Mouse (Mus musculus): Measurements from ENCODE around the gene C330021F23Rik. TPM values are rescaled to one million over a fixed set of nuclear protein-coding genes. Genes with fewer than 3 reads are reported as not detected.

The C330021F23Rik gene
- polyA plus RNA-seq, 1 experiment from 2014 or later, result 5.4 TPM

DNA sequence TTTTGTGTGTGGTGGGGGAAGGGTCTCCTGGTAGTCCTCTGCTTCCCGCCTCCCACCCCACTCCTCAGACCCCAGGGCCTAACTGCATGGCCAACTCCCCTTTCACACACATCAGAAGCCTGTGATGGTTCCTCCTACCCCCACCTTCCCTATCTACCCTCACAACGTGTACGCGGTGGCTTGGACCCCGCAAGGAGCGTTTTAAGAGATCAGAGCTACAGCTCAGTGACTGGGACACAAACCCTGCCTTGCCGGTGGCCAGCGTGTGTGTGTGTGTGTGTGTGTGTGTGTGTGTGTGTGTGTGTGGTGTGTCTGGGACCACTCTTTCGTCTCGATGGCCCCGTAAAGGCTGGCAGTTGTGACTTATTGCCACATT is 20.5 kb downstream of the C330021F23Rik start:
- Histone ChIP-seq H3K9ac (peak overlapping the region; percentile 71), H3K27me3 (peaks cover 20% of the 10 kb centered on the region), H3K9me3 (replicated peaks) (no peaks in the 10 kb centered on the region), H3K4me3 (peak overlapping the region; percentile 68), H3K36me3 (no peaks in the 10 kb centered on the region), H3K4me1 (replicated peaks) (peaks cover 11% of the 10 kb centered on the region), H3K27ac (no peak overlapping the region), H3K4me2 (peak overlapping the region; percentile 100)
- ATAC-seq (replicated peaks; ENCODE audit: insufficient number of reproducible peaks, insufficient read depth, low FRiP score, low read depth), result peak; percentile 34
- WGBS, result 12% methylated on average over 11 of the region's 11 CpGs

DNA sequence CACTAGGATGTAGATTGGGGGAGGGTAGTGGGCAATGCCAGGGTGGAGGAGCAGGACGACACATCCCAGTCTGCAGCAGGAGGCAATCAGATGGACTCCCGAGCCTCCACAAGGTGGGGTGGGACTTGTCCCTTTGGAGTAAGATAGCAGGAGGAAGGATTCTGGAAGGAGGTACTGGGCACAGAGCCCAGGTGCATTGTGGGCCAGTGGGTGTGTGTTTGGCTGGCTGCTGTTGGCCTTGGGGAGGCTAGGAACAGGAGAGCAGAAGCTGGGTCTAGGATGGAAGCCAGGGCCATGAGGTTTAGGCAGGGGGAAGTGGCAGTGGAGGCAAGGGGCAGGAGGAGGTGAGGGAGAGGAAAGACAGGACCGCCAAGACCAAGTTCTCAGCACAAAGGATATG is 25.7 kb downstream of the C330021F23Rik start:
- WGBS, result 52% methylated on average over 3 of the region's 3 CpGs

DNA sequence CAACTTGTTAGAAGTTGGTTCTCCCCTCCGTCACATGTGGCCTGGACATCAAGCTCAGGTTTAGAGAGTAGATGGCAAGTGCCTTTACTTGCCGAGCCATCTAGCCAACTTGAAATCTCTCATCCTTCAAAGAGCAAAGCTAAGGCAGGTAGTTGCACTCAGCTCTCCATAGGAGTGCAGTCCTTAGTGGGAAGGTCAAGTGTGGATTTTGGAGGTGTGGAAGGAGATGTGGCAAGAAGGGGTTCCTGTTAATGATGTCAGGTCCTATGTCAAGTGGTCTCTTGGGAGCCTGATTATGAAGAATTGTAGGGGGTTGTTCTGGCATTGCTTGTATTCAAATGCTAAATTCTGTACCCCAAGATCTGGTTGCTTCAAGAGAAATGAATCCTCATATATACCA is 26.7 kb downstream of the C330021F23Rik start:
- H3K4me3 ChIP-seq, result no peak overlapping the region
- no peaks in the 10 kb centered on the region for H3K36me3 ChIP-seq
- H3K9me3 ChIP-seq (replicated peaks), result no peaks in the 10 kb centered on the region
- 0 out of 2 replicates have a peak, but pooled peaks cover 4% of the 10 kb centered on the region for H3K4me1 ChIP-seq (replicated peaks)
- H3K9ac ChIP-seq, result no peak overlapping the region
- no peak overlapping the region for H3K4me2 ChIP-seq
- no peak overlapping the region for H3K27ac ChIP-seq
- ATAC-seq (replicated peaks; ENCODE audit: insufficient number of reproducible peaks, insufficient read depth, low FRiP score, low read depth), result no peak
- H3K27me3 ChIP-seq, result no peaks in the 10 kb centered on the region
- WGBS, result 85% methylated on average over 2 of the region's 2 CpGs

More for the DNA sequence above, 25.7 kb downstream of the C330021F23Rik start:
- ATAC-seq (replicated peaks; ENCODE audit: insufficient number of reproducible peaks, insufficient read depth, low FRiP score, low read depth), result no peak
- no peak overlapping the region for H3K4me2 ChIP-seq
- no peaks in the 10 kb centered on the region for H3K27me3 ChIP-seq
- 0 out of 2 replicates have a peak, but pooled peaks cover 4% of the 10 kb centered on the region for H3K4me1 ChIP-seq (replicated peaks)
- H3K4me3 ChIP-seq, result no peak overlapping the region
- no peaks in the 10 kb centered on the region for H3K9me3 ChIP-seq (replicated peaks)
- no peaks in the 10 kb centered on the region for H3K36me3 ChIP-seq
- H3K9ac ChIP-seq, result no peak overlapping the region
- H3K27ac ChIP-seq, result no peak overlapping the region

DNA sequence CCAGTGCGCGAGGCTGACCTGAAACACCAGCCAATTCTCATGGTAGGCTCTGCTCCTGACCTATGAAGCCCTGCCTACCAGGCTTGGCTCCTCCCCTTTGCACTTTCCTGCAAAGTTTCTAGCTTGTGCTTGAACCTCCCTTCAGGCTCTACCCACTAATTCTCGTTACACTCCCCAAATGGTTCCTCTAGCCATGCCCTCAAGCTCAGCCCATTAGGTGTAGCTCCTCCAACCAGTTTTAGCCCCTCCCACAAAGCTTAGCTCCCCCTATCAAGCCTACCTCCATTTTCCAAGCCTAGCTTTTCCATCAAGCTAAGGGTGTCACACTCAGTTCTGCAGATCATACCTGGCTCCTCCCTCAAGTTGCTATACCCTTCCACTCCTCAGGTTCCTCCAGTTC is 30.3 kb downstream of the C330021F23Rik start:
- Histone ChIP-seq H3K9me3 (replicated peaks) (no peaks in the 10 kb centered on the region), H3K4me2 (no peak overlapping the region), H3K4me3 (no peak overlapping the region), H3K27ac (no peak overlapping the region), H3K36me3 (no peaks in the 10 kb centered on the region), H3K27me3 (no peaks in the 10 kb centered on the region), H3K4me1 (replicated peaks) (peaks cover 7% of the 10 kb centered on the region; the same call in 1 of the 2 replicates), H3K9ac (no peak overlapping the region)
- ATAC-seq (replicated peaks; ENCODE audit: insufficient number of reproducible peaks, insufficient read depth, low FRiP score, low read depth), result no peak
- WGBS, result 62% methylated on average over 3 of the region's 3 CpGs

DNA sequence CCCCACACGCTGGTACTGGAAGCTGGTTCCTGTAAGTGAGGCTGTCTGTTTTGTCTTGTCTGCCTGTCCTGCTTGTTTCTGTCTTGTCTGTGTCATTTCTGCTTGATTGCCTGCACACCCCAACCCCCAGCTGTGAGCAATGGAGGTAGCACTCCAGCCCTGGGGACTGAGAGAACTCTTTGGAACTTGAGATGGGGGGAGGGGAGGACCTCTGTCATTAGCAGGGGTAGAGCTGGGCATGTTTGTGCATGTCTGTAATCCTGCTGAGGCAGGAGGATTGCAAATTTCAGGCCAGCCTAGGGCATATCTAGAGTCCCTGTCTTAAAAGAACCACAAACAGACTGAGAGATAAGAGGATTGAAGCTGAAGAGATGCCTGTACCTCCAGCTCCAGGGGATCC is 31.4 kb downstream of the C330021F23Rik start:
- WGBS, result 69% methylated on average over 1 of the region's 1 CpGs
- Histone ChIP-seq H3K9me3 (replicated peaks) (no peaks in the 10 kb centered on the region), H3K9ac (no peak overlapping the region), H3K27me3 (no peaks in the 10 kb centered on the region), H3K36me3 (no peaks in the 10 kb centered on the region), H3K27ac (no peak overlapping the region), H3K4me2 (no peak overlapping the region), H3K4me3 (no peak overlapping the region), H3K4me1 (replicated peaks) (peaks cover 4% of the 10 kb centered on the region; the same call in 1 of the 2 replicates)
- no peak for ATAC-seq (replicated peaks; ENCODE audit: insufficient number of reproducible peaks, insufficient read depth, low FRiP score, low read depth)

DNA sequence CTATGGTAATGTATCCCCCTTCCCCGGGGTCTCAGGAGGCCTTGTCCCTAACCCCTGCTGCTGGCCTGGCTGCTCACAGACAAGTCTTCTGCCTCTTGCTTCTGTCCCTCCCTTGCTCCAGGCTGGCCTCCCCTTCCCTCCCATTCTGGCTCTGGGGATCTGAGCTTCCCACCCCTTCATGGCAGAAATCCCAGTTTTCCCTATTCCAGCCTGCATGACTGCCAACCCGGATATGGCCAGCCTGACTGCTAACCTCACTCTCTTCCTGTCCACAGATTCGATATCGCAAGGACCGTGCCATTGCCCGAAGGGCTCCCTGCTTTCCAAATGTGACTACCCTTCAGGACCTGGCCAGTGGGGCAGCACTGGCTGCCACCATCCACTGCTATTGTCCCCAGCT is 32.6 kb downstream of the C330021F23Rik start:
- H3K27ac ChIP-seq, result no peak overlapping the region
- H3K36me3 ChIP-seq, result no peaks in the 10 kb centered on the region
- ATAC-seq (replicated peaks; ENCODE audit: insufficient number of reproducible peaks, insufficient read depth, low FRiP score, low read depth), result no peak
- no peaks in the 10 kb centered on the region for H3K27me3 ChIP-seq
- no peaks in the 10 kb centered on the region for H3K9me3 ChIP-seq (replicated peaks)
- no peak overlapping the region for H3K4me3 ChIP-seq
- H3K4me1 ChIP-seq (replicated peaks), result peaks cover 4% of the 10 kb centered on the region; the same call in 1 of the 2 replicates
- no peak overlapping the region for H3K4me2 ChIP-seq
- 64% methylated on average over 6 of the region's 6 CpGs for WGBS
- H3K9ac ChIP-seq, result no peak overlapping the region

DNA sequence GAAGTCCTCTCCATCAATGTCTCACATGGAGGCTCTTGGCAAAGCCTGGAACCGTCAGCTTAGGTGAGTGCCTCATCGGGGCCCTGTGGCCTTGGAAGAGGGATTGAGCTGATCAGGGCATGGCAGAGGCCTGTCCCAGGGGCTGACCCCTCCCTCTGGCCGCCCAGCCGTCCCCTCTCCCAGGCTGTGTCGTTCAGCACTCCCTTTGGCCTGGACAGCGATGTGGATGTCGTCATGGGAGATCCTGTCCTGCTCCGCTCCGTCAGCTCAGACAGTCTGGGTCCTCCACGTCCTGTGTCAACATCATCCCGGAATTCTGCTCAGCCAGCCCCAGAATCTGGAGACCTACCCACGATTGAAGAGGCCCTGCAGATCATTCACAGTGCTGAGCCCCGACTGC is 35.6 kb downstream of the C330021F23Rik start:
- Histone ChIP-seq H3K4me1 (replicated peaks) (peaks cover 14% of the 10 kb centered on the region), H3K4me3 (no peak overlapping the region), H3K9ac (no peak overlapping the region), H3K36me3 (no peaks in the 10 kb centered on the region), H3K9me3 (replicated peaks) (no peaks in the 10 kb centered on the region), H3K4me2 (no peak overlapping the region), H3K27ac (no peak overlapping the region), H3K27me3 (no peaks in the 10 kb centered on the region)
- 66% methylated on average over 13 of the region's 13 CpGs for WGBS
- ATAC-seq (replicated peaks; ENCODE audit: insufficient number of reproducible peaks, insufficient read depth, low FRiP score, low read depth), result no peak

DNA sequence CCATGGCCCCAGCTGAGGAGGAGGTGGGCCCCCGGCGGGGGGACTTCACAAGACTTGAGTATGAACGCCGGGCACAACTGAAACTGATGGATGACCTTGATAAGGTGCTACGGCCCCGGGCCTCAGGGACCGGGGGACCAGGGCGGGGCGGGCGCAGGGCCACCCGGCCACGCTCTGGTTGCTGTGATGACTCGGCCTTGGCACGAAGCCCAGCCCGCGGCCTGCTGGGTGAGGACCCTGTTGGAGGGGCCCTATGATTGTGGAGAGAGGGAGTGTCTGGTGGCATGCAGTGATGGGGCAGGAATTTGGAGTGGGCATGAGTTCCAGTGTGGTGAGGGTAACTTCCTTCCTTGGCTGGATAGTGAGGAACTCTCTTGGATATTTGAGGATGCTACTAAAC is 38.8 kb downstream of the C330021F23Rik start:
- WGBS, result 39% methylated on average over 16 of the region's 16 CpGs
- H3K9me3 ChIP-seq (replicated peaks), result no peaks in the 10 kb centered on the region
- H3K4me3 ChIP-seq, result no peak overlapping the region
- ATAC-seq (replicated peaks; ENCODE audit: insufficient number of reproducible peaks, insufficient read depth, low FRiP score, low read depth), result 0 out of 2 replicates have a peak, but pooled peaks have one; percentile 39
- H3K4me2 ChIP-seq, result peak overlapping the region; percentile 41
- H3K27me3 ChIP-seq, result no peaks in the 10 kb centered on the region
- peaks cover 22% of the 10 kb centered on the region for H3K4me1 ChIP-seq (replicated peaks)
- peak overlapping the region; percentile 27; the same call in 1 of the 2 replicates for H3K27ac ChIP-seq
- no peak overlapping the region for H3K9ac ChIP-seq
- H3K36me3 ChIP-seq, result peaks cover 23% of the 10 kb centered on the region

DNA sequence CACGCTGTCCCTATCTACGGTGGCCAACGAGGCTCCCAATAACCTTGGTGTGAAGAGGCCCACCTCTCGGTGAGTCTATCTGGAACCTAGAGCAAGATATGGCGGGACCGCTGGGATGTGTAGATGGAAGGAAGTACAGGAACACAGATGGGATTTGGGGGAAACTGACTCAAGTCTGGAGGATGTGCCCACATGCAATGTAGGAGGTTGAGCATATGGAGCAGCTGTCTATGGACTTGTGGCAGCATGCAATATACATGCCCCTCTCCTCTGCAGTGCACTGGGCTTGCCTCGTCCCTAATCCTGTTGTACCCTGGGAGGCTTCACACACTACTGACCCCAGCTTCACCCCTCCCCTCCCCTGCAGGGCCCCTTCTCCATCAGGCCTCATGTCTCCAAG is 40.0 kb downstream of the C330021F23Rik start:
- H3K4me2 ChIP-seq, result no peak overlapping the region
- no peak overlapping the region for H3K27ac ChIP-seq
- no peaks in the 10 kb centered on the region for H3K9me3 ChIP-seq (replicated peaks)
- ATAC-seq (replicated peaks; ENCODE audit: insufficient number of reproducible peaks, insufficient read depth, low FRiP score, low read depth), result no peak
- H3K36me3 ChIP-seq, result peaks cover 34% of the 10 kb centered on the region
- H3K27me3 ChIP-seq, result no peaks in the 10 kb centered on the region
- H3K4me3 ChIP-seq, result no peak overlapping the region
- peaks cover 22% of the 10 kb centered on the region for H3K4me1 ChIP-seq (replicated peaks)
- no peak overlapping the region for H3K9ac ChIP-seq
- 82% methylated on average over 7 of the region's 7 CpGs for WGBS

DNA sequence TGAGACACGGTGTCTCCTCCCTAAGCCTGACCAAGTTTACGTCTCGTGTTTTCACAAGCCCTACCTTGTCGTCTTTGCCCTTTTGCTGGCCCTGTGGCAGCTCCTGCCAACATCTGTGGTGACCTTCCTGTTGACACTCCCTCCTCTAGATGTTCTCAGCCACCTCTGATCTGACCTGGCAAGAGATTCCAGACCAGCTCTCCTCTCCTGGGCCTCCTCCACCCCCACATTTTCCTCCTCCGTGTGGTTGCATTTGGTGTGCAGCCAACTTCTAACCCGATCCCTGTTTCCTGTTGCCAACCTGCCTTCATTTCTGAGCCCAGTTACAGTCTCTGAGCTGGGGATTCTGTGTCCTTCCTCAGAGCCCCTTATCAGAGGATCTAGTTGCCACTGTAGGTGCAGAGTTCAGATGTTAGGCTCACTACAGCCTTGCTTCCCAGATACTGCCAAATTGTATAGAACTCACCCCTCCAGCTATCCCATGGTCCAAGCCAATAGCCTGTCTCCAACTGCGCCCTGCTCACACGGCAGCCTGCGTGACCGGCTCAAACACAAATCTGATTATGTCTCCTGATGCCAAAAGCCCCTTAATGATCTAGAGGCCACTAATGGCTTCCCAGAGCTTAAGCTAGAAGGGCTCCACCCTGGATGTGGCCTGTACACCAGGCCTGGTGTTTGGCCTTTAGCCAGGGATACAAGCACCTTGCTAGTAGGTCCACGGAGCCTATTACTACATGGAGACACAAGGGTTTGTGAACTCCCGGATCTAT is 41.4 kb downstream of the C330021F23Rik start:
- Histone ChIP-seq H3K9ac (no peak overlapping the region), H3K36me3 (peaks cover 48% of the 10 kb centered on the region), H3K9me3 (replicated peaks) (no peaks in the 10 kb centered on the region), H3K27ac (no peak overlapping the region), H3K4me2 (no peak overlapping the region), H3K4me3 (no peak overlapping the region), H3K4me1 (replicated peaks) (peaks cover 22% of the 10 kb centered on the region), H3K27me3 (no peaks in the 10 kb centered on the region)
- 67% methylated on average over 12 of the region's 12 CpGs for WGBS
- ATAC-seq (replicated peaks; ENCODE audit: insufficient number of reproducible peaks, insufficient read depth, low FRiP score, low read depth), result no peak

DNA sequence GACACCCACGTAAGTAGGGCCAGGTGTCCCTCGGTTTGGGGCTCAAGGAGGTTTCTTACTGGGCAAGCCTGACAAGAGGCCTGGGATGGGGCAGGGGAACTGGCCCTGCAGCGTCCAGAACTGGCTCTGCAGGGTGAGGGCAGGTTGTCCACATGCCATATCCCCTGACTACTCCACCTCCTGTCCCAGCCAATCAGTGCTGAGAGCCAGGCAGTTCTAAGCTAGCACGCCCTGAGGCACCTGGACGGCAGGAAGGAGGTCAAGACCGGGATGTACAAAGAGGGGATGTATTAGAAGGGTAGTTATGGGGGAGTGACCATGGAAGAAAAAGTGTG is 42.0 kb downstream of the C330021F23Rik start:
- H3K36me3 ChIP-seq, result peaks cover 54% of the 10 kb centered on the region
- WGBS, result 84% methylated on average over 6 of the region's 6 CpGs
- ATAC-seq (replicated peaks; ENCODE audit: insufficient number of reproducible peaks, insufficient read depth, low FRiP score, low read depth), result no peak

More for the DNA sequence above, 42.0 kb downstream of the C330021F23Rik start:
- Histone ChIP-seq H3K9me3 (replicated peaks) (no peaks in the 10 kb centered on the region), H3K9ac (no peak overlapping the region), H3K4me1 (replicated peaks) (peaks cover 22% of the 10 kb centered on the region), H3K4me3 (no peak overlapping the region), H3K27ac (no peak overlapping the region), H3K27me3 (no peaks in the 10 kb centered on the region), H3K4me2 (no peak overlapping the region)

All from heart, embryonic 15.5 days (tissue).